Mouse (Mus musculus): ENCODE measurements around the gene Adamts13.

DNA sequence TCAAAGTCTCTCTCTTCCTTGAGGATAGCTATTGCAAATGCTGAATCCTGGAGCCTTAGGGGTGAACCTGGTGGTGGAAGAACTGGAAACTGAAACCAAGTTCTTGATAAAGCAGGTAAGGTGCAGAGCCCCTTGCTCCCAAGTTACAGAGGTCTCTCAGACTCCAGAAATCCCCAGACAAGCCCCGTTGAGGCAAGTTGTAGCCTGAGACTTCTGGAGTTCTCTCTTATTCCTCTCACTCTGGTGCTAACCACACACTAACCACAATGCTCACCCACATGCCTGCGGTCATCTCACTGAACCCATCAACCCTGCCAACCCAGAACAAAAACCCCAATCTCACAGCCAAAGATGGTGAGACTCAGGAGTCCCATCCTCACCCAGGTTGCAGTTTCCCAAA lies 37.9 kb upstream of the Adamts13 start:
- TF ChIP-seq CEBPB (IDR thresholded peaks at IDR 0.05; ENCODE audit: low read depth), result no peak
- no peak for TF ChIP-seq USF1 (IDR thresholded peaks at IDR 0.05; ENCODE audit: low read depth)
